Mouse (Mus musculus) stomach, embryonic 14.5 days (tissue): ENCODE measurements around the gene Timm13. TPM values are rescaled to one million over a fixed set of nuclear protein-coding genes. Genes with fewer than 3 reads are reported as not detected.
A peak's percentile ranks its signal among the peaks of the same experiment; 100 is the strongest.

ENCODE experiments used
- ATAC-seq: fragments of 200-750 bp; cut with Nextera tagmentation; 2 replicates; pipeline ENCODE4 v1.8.0; 2017; ENCODE audit warnings: low read depth, moderate TSS enrichment; ENCODE audit not compliant: insufficient number of reproducible peaks, insufficient read depth, low FRiP score
- H3K27ac ChIP-seq: fragments of 300-500 bp; sonication (generic); 2 replicates; pipeline ENCODE4 v1.5.1; 2014; ENCODE audit warnings: mild to moderate bottlenecking, low read length, moderate library complexity, mixed read lengths
- H3K27me3 ChIP-seq: fragments of 300-500 bp; sonication (generic); 2 replicates; pipeline ENCODE4 v1.6.1; 2014; ENCODE audit warnings: low read length, control low read depth, mixed read lengths; ENCODE audit not compliant: control insufficient read depth, insufficient read depth
- H3K36me3 ChIP-seq: fragments of 300-500 bp; sonication (generic); 2 replicates; pipeline ENCODE4 v1.6.1; 2014; ENCODE audit warnings: mild to moderate bottlenecking, control low read depth, low read length, moderate library complexity, mixed read lengths; ENCODE audit not compliant: control insufficient read depth, insufficient read depth
- H3K4me1 ChIP-seq: fragments of 300-500 bp; sonication (generic); 2 replicates; pipeline ENCODE4 v1.6.1; 2014; ENCODE audit warnings: low read length, control low read depth, mixed read lengths; ENCODE audit not compliant: control insufficient read depth, insufficient read depth
- H3K4me2 ChIP-seq: fragments of 300-500 bp; sonication (generic); replicated peaks from 2 replicates; pipeline ENCODE4 v1.6.1; 2014; ENCODE audit warnings: low read depth, low read length, control low read depth
- H3K4me3 ChIP-seq: fragments of 300-500 bp; sonication (generic); 2 replicates; pipeline ENCODE4 v1.5.1; 2014; ENCODE audit warnings: low read depth, low read length, control low read depth
- H3K9ac ChIP-seq: fragments of 300-500 bp; sonication (generic); replicated peaks from 2 replicates; pipeline ENCODE4 v1.6.1; 2014; ENCODE audit warnings: low read depth, mild to moderate bottlenecking, control low read depth, low read length, moderate library complexity, mixed read lengths
- H3K9me3 ChIP-seq: fragments of 300-500 bp; sonication (generic); 2 replicates; pipeline ENCODE4 v1.6.1; 2016; ENCODE audit warnings: low read depth, low read length, control low read depth; ENCODE audit not compliant: control insufficient read depth
- WGBS: fragments of 180-500 bp; shearing (Covaris S2); extraction: QIAGEN DNeasy Blood & Tissue Kit; methylation state at CpG from one replicate; pipeline ENCODE4 v1.1.7; 2014; 5-methylcytosine and 5-hydroxymethylcytosine counted together
- polyA plus RNA-seq: library from polyadenylated mRNA; unstranded; fragments of >200 nt; fragmentation: Nextera tagmentation; extraction: Ambion mirVana; gene quantifications from 2 replicates; pipeline ENCODE4 v1.2.1, GENCODE M21; 2014

Gene Timm13
- polyA plus RNA-seq, 1 experiment from 2014 or later, result 340 TPM

DNA sequence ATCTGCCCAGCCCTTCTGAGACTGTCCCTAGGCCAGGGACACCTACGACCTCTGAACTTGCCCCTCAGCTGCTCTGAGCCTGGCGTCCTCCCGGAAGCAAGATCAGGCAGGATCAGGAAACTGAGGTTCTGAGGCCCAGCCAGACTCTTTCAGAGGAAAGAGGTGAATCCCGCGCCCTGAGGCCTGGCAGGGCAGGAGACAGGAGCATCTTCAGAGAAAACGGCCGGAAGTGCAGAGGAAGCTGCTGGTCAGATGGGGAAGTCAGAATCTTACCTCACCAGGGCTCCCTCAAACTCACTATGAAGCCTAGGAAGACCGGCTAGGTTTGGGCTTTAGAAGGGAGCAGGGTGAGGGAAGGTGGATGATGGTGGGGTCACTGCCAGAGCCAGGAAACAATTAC lies 42.1 kb upstream of the Timm13 start:
- Histone ChIP-seq H3K9me3 (no peaks in the 10 kb centered on the region), H3K36me3 (no peaks in the 10 kb centered on the region), H3K4me1 (peaks cover 46% of the 10 kb centered on the region), H3K27ac (no peak overlapping the region), H3K27me3 (no peaks in the 10 kb centered on the region), H3K4me2 (no peak overlapping the region), H3K4me3 (no peak overlapping the region), H3K9ac (no peak overlapping the region)
- ATAC-seq, result no peak
- 60% methylated on average over 8 of the region's 8 CpGs for WGBS

DNA sequence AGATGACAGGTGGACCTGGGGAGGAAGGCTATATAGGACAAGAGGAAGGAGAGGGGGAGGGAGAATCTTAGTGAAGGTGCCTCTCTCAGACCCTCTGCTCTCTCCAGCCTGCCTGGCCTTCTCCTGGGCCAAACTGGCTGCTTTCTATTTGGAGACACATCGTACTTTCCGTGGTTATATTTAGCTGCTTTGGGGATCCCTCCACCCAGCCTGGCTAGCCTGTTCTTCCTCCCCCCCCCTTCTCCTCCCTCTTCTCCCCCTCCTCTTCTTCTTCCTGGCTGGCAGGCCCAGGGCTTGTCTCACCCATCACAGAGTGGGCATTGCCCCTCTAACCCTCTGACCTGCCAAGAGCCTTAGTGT lies 40.2 kb upstream of the Timm13 start:
- Histone ChIP-seq H3K4me3 (no peak overlapping the region), H3K27ac (peak overlapping the region; percentile 87), H3K4me1 (peaks cover 55% of the 10 kb centered on the region), H3K36me3 (no peaks in the 10 kb centered on the region), H3K9me3 (no peaks in the 10 kb centered on the region), H3K9ac (no peak overlapping the region), H3K27me3 (no peaks in the 10 kb centered on the region), H3K4me2 (0 out of 2 replicates have a peak overlapping the region, but pooled peaks have one; percentile 78)
- WGBS, result 17% methylated on average over 2 of the region's 2 CpGs
- 0 out of 2 replicates have a peak, but pooled peaks have one; percentile 2 for ATAC-seq

DNA sequence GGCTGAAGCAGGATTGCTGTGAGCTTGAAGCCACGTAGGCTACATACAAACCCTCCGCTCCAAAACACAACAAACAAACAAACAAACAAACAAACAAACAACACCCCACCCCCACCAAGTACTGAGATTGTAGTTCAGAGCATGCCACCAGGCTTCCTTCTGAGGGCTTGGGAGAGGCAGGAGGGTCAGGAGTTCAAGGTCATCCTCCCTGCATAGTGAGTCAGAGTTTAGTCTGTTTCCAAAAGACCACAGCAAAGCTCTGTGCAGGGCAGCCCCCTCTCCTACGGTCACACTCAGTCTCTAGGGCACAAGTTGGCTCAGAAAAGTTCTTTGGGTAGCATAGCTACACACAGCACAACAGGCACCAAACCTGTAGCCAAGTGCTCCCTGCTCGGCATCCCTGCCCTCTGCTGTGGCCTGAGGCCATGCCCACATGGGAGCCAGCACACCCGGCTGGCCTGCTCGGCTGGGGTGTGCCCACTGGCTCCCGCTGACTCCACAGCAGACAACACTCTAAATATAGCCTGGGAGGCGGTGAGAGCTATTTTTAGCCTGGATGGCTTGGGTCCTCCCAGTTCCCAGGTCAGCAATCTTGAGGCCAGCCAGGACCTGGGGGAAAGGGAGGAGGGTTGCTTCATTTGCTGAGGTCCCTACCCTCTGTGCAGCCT lies 39.7 kb upstream of the Timm13 start:
- peak; percentile 25; the same call in 1 of the 2 replicates for ATAC-seq

DNA sequence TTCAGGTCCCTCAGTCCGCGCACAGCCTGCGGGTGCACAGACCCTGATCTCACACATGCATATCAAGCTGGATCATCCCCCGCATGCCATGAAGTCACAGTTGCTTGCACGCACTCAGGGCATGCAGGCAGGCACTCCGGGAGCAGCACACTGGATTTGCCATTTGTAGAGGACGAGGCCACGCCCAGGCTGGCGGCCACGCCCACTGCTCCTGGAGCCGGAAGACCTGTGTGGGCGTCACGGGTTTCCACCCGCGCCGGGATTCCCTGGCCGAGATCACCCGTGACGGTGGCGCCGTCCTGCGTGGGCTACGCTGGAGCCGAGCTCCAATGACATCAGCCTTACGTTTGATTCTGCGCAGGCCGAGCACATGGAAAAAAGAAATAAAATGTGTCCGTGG lies 38.9 kb upstream of the Timm13 start:
- peak overlapping the region; percentile 30 for H3K4me3 ChIP-seq
- no peaks in the 10 kb centered on the region for H3K27me3 ChIP-seq
- no peaks in the 10 kb centered on the region for H3K36me3 ChIP-seq
- H3K9me3 ChIP-seq, result no peaks in the 10 kb centered on the region
- peak overlapping the region; percentile 78 for H3K4me2 ChIP-seq
- WGBS, result 4% methylated on average over 28 of the region's 28 CpGs
- peaks cover 61% of the 10 kb centered on the region for H3K4me1 ChIP-seq
- peak overlapping the region; percentile 87 for H3K27ac ChIP-seq
- no peak overlapping the region; the same call in 1 of the 2 replicates for H3K9ac ChIP-seq
- peak; percentile 43 for ATAC-seq

More for the DNA sequence above, 39.7 kb upstream of the Timm13 start:
- Histone ChIP-seq H3K36me3 (no peaks in the 10 kb centered on the region), H3K27me3 (no peaks in the 10 kb centered on the region), H3K9me3 (no peaks in the 10 kb centered on the region), H3K27ac (peak overlapping the region; percentile 87), H3K4me2 (peak overlapping the region; percentile 78), H3K4me3 (peak overlapping the region; percentile 30; the same call in 1 of the 2 replicates), H3K9ac (no peak overlapping the region), H3K4me1 (peaks cover 60% of the 10 kb centered on the region)
- WGBS, result 27% methylated on average over 8 of the region's 8 CpGs

DNA sequence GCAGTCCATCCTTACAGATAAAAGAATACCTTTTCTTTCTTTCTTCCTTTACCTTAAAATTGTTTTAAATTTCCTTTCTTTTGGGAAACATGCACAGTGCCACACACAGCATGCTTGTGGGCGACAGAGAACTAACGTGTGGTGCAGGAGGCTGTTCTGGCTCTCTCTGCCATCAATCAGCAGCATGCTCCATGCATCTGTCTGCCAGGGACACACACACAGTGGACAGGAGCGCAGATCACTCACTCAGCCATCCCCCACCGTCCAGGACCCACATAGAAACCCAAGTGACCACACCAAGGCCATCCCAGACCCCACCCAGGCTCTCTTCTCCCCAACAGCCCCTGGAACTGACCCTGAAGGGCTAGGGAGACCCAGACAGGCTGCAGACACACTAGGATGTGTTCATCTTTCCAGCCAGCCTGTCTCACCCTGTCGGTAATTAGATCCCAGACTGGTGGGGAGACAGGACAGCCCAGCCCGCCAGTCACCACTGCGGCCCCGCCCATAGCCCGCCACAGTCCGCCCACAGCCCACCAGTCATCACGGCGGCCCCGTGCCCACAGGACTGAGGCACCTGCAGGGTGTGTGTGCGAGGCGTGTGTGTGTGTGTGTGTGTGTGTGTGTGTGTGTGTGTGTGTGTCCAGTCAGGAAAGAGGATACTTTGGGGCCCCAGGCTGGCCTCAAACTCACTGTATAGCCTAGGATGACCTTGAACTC lies 38.2 kb upstream of the Timm13 start:
- WGBS, result 10% methylated on average over 15 of the region's 15 CpGs
- Histone ChIP-seq H3K9ac (no peak overlapping the region; the same call in 1 of the 2 replicates), H3K27me3 (no peaks in the 10 kb centered on the region), H3K27ac (peak overlapping the region; percentile 57; the same call in 1 of the 2 replicates), H3K4me1 (peaks cover 61% of the 10 kb centered on the region), H3K4me3 (peak overlapping the region; percentile 30), H3K4me2 (peak overlapping the region; percentile 78), H3K9me3 (no peaks in the 10 kb centered on the region), H3K36me3 (no peaks in the 10 kb centered on the region)
- peak; percentile 19; the same call in 1 of the 2 replicates for ATAC-seq

DNA sequence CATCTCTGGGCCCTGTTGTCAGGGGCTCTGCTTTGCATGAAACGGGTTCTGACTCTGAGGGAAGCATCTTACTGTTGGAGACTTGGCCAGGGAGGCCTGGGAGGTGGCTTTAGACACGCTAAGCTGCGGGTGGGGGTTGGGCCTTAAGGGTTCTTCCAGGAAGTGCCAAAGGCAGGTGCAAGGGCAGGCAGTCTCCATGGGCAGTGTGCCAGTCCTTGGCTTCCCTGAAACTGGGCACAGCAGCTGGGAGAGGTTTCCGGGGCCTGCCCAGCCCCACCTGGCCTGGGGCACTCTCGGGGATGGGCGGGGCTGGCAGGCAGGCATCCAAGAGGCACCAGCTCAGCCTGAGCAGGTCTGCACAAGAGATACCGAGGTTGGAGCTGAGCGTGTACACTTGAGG lies 36.9 kb upstream of the Timm13 start:
- Histone ChIP-seq H3K36me3 (no peaks in the 10 kb centered on the region), H3K27me3 (no peaks in the 10 kb centered on the region), H3K9ac (no peak overlapping the region), H3K4me1 (peaks cover 65% of the 10 kb centered on the region), H3K27ac (peak overlapping the region; percentile 6; the same call in 1 of the 2 replicates), H3K4me3 (no peak overlapping the region), H3K9me3 (no peaks in the 10 kb centered on the region), H3K4me2 (no peak overlapping the region)
- no peak for ATAC-seq
- WGBS, result 36% methylated on average over 8 of the region's 8 CpGs

DNA sequence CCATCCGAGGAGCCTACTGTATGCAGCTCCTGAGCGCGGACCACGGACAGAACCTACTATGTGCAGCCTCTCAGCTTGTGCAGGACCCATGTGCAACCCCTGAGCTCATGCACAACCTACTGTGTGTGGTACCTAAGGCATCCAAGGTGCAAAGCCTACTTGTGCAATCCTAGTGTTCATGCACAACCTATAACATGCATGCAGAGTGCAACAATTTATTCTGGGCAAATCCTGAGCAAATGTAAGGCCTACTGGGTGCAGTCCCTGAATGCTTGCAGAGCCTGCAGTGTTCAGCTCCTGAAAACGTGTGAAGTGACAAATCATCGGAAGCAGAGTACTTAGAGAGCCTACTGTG lies 36.0 kb upstream of the Timm13 start:
- Histone ChIP-seq H3K4me1 (peaks cover 74% of the 10 kb centered on the region), H3K36me3 (no peaks in the 10 kb centered on the region), H3K9ac (no peak overlapping the region), H3K27me3 (peaks cover 5% of the 10 kb centered on the region; the same call in 1 of the 2 replicates), H3K9me3 (no peaks in the 10 kb centered on the region), H3K27ac (no peak overlapping the region), H3K4me2 (peak overlapping the region; percentile 73), H3K4me3 (peak overlapping the region; percentile 25)
- ATAC-seq, result no peak
- 12% methylated on average over 6 of the region's 6 CpGs for WGBS

DNA sequence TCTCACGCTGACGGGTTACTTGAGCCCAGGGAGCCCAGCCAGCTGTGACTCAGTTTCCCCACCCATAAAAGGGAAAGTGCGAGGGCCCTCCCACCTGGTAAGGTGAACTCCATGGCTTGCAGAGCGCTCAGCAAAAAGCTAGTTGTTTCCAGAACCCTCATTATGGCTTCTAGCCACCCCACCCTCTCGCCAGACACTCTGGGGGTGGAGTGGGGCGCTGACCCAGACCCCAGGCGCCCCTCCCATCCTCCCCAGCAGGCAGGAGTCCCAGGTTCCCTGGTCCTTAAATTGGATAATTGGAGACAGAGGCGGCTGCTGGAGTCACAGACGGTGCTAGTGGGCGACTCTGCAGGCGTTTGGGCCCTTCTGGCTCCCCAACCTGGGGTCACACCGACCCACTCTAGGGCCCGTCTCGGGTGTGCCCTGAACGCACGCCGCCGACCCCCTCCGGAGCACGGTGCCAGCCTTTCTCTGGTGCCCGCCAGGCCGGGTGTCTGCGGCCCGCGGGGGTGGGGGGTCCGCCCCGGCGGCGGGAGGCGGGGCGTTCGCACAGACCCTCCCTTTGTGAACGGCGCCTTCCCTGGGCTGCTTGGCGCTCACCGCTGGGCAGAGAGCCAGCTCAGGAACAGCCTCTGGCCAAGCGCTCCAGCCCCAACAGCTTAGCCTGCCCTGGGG lies 35.5 kb upstream of the Timm13 start:
- Histone ChIP-seq H3K27me3 (peaks cover 8% of the 10 kb centered on the region; the same call in 1 of the 2 replicates), H3K9me3 (no peaks in the 10 kb centered on the region)
- WGBS, result 2% methylated on average over 35 of the region's 37 CpGs

More for the DNA sequence above, 35.5 kb upstream of the Timm13 start:
- no peaks in the 10 kb centered on the region for H3K36me3 ChIP-seq
- H3K9ac ChIP-seq, result no peak overlapping the region; the same call in 1 of the 2 replicates
- H3K4me2 ChIP-seq, result peak overlapping the region; percentile 73
- H3K4me1 ChIP-seq, result peaks cover 78% of the 10 kb centered on the region
- peak overlapping the region; percentile 25 for H3K4me3 ChIP-seq
- ATAC-seq, result peak; percentile 50; the same call in 1 of the 2 replicates
- no peak overlapping the region for H3K27ac ChIP-seq
